Mouse (Mus musculus) CD8-positive naive resting alpha-beta T cell, adult 2 months (primary cell): ENCODE results near the gene Hoxc8.
A peak's percentile ranks its signal among the peaks of the same experiment; 100 is the strongest.

Experiments
- DNase-seq, 2 experiments: peaks; one replicate each; pipeline ENCODE4 v3.0.0; 2022; ENCODE audit warnings: low read depth in 2 of 2, low spot score in 2 of 2

Gene Hoxc8

DNA sequence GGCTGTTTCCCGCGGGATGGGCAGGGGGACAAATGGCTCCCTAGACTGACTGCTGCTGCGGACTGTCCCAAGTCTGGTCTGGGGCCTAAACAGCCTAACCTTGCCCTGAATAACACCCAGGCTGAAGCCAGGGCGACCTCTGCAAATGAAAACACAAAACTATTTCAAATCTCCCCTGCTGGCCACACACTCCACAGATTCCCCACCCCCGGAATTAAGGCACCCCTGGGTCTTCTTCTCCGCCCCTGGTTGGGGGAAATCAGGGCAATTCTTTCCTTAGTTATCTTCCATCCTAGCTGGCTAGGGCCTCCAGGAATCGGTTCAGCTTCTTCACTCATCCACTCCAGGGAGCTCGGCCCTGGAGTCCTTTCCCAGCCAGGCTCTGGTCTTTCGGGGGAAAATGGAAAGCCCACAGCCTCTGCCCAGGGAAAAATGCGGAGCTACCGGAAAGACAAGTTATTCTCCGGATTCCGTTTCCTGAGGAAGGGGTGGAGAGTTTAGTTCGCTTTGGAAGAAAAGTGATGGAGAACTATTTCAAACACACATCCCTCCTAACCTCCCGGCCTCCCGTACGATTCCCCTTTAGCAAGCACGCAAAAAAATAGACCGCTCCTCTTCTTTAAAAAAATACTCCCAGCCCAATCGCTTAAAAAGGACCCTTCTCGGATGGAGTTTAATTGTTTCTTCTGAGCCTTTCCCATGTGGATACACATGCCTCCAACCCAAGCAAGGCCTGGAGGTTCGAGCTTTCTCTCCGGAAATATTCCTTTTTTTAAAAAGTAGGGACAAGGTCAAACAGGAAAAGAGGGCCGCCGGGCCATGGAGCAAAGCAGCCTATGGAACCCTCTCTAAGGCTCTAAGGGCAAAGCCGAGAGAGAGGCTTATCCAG is 25.2 kb upstream of the Hoxc8 start:
- DNase-seq: no peak

DNA sequence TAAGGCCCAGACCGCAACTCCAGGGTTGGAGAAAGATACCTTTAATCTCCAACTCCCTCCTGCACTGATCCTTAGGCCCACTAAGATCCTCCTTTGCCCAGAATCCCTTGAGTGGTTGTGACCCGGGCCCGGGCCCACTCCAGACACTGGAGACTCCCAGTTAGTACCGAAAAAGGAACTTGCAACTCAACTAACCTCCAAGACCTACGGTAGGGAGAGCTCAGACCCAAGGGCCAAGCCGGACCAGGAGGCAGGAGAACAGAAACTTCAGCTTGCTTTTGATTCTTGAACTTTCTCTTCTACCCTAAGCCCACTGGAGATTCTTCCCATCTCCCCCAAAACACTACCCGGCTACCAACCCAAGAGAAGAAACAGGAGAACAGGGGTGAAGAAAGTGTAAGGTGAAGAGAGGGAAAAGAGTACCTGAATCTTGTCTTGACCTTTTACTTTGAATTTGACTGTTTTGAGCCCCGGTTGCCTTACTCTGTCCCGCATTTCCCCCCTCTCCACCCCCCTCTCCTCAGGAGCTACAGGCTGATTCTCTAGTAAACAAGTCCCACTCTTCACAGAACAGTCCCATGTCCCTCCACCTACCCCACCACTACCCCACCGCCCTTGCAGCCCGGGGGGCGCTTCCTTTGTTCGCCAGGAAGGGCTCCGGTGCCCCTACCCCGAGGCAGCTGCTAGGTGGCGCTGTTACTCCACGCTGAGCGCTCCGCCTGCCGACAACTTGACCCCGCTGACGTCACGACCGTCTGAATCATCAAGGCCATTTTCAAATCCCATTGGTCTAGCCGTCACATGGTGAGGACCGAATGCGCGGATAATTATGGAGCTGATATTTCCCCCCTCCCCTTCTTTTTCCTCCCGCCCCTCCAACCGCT is 24.3 kb upstream of the Hoxc8 start:
- peak; percentile 53 to 71 for DNase-seq

DNA sequence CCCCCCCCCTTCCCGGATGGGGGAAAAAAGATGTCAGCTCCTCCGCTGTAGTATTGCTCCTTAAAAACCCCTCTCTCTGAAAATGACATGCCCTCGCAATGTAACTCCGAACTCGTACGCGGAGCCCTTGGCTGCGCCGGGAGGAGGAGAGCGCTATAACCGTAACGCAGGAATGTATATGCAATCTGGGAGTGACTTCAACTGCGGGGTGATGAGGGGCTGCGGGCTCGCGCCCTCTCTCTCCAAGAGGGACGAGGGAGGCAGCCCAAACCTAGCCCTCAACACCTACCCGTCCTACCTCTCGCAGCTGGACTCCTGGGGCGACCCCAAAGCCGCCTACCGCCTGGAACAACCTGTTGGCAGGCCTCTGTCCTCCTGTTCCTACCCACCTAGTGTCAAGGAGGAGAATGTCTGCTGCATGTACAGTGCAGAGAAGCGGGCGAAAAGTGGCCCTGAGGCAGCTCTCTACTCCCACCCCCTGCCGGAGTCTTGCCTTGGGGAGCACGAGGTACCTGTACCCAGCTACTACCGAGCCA is 23.6 kb upstream of the Hoxc8 start, which contains the start of gene Hoxc10:
Hoxc10 (plus strand) TSS at position 21 of the 536 bp plus-strand sequence.
- DNase-seq: no peak

DNA sequence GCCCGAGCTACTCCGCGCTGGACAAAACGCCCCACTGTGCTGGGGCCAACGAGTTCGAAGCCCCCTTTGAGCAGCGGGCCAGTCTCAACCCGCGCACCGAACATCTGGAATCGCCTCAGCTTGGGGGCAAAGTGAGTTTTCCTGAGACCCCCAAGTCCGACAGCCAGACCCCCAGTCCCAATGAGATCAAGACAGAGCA is 23.2 kb upstream of the Hoxc8 start, which contains the start of gene Hoxc5:
Hoxc5 (plus strand) TSS at position 132 of the 199 bp plus-strand sequence.
- no peak for DNase-seq

DNA sequence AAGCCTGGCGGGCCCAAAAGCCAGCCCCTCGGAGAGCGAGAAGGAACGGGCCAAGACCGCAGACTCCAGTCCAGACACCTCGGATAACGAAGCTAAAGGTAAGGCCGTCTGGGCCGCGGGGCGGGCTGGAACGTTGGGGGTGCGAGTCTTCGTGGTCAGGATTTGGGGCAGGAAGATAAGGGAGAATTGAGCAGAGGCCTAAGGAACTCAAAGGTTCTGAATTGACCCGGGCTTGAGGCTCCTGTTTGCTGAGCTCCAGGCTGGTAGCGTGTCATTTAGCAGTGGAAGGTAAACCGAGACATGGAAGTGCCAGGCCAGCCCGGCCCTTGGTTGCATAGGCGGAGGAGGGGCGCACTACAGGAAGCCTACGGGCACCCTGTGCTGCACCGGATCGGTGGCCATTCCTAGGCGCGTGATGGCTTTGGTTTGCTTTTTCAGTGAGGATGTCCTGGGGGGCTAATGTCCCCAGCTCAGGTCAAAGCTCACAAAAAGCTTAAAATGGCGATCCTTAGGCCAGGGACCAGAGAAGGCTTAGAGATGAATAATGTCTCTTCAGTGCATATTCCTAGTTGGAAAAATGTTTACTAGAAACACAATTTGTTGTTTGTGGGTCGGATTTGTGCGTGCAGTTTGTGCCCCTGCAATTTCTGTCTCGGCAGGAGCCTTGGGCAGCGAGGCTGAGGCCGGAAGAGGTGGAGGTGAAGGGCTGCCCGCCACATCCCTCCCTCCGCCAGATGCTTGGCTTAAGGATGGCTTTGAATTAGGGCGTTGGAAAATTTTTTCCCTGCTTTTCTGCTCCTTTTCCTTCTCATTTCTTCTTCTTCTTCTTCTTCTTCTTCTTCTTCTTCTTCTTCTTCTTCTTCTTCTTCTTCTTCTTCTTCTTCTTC is 22.7 kb upstream of the Hoxc8 start:
- no peak for DNase-seq

DNA sequence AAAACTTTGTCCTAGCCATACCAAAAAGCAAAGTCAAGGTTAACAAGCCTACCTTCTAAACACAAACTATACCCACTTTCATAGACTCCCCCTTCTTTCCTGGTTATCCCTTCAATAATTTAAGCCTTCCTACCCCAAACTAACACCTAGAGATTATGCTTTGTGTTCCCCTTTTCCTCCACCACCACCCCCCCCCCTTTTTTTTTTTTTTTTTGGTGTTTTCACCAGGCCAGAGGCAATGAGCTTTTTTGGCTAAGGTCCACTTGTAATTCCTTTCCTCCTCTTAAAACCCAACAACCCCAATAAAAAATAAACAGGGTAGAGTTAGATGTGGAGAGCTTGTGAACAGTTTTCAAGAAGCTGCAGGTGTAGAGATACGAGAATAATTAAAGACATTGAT is 21.1 kb upstream of the Hoxc8 start:
- DNase-seq: no peak

DNA sequence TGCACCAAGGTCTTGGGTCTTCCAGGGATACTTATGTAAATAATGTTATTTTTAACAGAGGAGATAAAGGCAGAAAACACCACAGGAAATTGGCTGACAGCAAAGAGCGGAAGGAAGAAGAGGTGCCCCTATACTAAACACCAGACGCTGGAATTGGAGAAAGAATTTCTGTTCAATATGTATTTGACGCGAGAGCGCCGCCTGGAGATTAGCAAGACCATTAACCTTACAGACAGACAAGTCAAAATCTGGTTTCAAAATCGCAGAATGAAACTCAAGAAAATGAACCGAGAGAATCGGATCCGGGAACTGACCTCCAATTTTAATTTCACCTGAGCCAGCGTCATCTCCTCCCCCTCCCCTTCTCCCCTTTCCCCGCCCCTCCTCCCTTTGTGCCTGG is 19.7 kb upstream of the Hoxc8 start:
- DNase-seq: no peak

DNA sequence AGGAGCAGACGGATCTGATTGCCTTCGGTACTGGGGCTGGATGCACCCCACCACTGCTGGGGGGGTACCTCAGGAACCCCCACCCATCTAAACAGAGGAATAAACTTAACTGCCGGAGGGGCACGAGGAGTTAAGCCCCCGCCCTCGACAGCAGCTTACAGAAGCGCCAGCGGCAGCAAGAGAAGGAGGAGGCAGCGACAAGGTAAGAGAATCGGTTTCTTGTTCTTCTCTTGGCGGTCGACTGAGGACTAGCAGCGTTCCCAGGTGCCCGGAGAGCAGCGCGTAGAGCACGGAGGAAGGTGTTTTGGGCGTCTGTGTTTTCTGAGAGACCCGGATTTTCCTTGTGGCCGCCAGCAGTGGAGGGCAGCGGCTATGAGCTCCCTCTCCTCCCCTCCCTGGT is 18.2 kb upstream of the Hoxc8 start:
- no peak for DNase-seq

DNA sequence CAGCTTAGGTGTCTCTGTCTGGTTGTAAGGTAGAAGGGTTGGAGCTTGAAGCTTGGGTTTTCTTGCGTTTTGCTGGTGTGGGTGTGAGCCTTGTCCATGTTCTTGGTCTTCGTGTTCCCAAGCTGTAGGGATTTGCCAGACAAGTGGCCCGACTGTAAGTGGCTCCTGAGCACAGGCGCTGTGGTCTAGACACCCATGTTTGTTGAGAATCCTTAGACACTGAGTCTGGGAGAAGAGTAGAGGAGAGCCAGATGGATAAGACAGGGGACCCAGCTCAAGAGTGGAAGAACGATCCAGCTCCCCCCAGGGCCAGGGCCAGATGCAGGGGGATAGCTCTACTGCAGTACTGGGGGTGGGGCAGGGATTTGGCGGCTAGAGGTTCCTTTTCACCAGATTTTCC is 17.7 kb upstream of the Hoxc8 start:
- no peak for DNase-seq

DNA sequence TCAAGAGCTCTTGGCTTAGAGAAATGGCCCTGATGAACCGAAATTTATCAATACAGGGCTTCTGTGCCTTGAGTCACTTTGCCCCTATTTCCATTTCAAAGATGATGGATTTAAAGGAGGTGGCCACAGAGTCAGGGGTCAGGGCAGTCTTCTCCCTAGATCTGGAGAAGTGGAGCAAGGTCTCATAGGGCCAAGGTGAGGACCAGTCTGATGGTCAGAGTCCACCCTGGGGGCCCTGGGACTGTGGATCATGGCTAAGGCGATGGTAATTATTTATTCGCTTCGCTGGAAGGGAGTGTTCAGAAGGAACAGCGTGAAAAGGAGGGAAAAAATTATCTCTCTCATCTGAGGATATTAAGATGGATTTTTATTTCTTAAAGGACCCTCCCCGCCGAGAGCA is 15.4 kb upstream of the Hoxc8 start:
- no peak for DNase-seq

DNA sequence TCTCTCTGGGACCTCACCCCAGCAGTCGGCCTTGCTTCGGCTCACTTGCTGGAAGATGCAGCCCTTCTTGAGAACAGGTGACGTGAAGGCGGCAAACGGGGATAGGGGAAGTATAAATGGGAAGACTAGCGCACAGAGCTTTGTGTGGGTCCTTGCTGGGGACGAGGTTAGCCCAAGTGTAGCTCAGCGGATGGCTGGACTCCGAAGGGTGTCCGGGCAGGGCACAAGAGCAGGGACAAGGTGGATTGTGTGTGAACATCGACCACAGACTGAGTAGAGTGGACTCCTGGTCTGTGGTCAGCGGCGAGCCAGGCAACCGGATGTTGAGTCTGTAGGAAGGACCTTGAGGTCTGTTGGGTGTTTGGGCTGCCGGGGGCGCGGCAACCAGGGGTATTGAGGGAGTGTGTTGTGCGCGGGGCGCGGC is 14.7 kb upstream of the Hoxc8 start:
- DNase-seq: no peak

DNA sequence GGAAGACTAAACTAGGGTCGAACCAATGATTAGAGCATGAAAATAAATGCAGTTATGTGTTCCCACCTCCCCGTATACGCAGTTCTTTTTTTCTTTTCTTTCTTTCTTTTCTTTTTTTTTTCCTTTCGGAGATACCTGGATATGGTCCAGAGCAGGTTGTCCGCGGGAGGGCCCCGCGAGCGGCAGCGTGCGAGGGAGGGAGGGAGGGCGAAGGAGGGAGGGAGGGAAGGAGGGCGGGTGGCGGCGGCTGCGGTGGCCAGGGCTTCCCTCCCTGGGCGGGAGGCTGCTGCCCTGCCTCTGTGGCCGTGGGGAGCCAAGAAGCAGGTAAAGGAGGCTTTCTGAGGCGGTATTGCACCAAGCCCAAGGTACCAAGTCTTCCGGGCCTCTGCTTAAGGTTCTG is 14.2 kb upstream of the Hoxc8 start, which contains the start of gene Hoxc9:
Hoxc9 (plus strand) TSS at position 269 of the 400 bp plus-strand sequence.
- DNase-seq: no peak

DNA sequence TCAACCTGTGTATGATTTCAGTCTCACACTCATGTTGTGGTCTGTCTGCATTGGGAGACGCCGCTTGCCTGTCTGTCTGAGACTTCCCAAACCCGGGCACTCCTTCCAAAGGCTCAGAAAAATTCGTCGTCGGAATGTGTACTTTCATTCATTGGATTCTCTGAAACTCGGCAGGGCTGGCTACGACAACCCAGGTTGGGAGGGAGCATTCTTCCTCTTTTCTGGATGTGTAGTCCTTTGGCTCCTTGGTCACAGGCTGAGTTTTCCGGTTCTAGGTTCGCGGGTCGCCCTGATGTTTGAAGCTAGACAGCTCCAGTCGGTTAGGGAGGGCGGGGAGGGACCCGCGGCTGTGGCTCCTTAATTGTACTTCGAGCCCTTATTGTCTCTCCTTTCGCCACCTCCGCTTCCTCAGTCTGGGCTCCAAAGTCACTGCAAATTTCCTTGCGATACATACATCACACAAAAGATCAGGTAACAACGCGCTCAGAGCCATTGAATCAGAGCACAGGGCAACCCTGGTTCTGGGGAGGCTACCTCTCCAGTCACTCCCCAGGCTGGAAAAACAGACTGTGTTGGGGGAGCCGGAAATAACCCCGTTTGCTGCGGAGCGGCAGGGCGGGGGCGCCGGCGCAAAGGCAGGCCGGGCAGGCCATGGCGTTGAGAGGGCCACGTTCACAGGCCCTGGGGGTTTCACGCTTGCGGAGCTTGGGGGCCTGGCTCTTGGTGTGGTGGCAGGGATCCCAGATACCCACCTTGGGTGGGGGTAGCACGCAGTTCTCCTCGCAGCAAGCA is 13.6 kb upstream of the Hoxc8 start:
- peak; percentile 31 to 44 for DNase-seq

DNA sequence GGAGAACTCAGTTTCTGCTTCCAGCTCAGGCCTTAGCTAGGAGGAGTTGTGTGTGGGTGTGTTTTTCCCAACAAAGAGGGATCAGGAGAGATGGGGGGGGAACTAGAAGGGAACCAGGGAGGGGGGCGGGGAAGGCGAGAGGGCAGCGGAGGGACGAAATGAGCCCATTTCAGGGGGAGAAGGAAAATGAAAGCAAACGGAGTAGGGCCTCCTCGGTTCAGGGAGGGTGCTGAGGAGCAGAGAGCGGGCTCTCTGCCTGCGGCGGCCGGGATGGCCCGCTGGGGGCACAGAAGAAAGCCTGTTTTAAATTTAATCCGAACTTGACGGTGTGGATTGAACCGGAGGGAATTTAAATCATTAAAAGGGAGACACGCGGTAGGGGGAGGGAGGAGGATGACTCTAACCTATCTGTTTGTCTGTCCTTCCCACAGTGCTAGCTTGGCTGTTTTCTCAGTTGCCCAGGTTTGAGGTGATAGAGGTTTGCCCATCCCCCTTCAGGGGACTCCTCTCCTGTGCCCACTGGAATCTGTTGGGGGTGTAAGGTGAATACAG is 12.9 kb upstream of the Hoxc8 start:
- DNase-seq: no peak

DNA sequence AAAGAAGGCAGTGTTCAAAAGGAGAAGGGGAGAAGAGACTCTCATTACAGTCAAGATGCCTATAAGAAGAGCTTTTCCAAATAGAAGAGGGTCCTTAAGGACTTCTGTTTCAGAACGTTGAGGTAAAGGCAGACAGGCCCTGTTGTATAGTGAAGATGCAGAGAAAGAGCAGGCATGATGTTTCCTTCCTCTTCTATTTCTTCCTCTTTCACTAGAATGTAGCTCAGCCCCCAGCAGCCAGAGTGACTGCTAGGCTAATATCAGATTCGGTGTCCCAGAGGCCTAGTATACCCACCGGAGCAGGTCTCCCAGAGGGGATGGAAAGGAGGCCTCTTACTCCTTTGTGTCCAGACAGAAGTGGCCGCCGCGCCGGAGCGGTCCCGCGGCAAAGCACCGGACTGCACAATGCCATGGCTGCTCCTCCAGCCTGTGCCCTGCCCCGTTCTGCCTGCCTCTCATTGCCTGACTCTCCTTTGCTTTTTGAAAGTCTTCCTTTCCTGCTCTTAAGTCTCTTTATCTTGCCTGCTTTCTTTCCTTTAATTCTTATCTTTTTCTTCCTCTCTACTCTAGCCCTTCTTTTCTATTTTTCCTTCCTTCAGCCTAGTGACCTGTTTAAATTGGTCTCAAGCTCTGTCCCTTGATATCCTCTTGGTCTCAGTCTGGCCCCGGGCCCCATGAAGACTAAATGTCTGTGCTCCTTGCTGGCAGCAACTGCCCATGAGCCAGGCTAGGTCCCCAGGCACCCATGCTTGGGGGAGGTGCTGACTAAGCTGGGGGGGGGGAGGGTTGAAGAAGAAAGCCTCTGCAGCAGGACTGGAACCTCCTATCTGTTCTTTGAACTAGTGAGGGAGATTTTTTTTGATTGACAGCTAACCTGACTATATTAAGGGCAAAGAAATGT is 11.5 kb upstream of the Hoxc8 start:
- DNase-seq: no peak

DNA sequence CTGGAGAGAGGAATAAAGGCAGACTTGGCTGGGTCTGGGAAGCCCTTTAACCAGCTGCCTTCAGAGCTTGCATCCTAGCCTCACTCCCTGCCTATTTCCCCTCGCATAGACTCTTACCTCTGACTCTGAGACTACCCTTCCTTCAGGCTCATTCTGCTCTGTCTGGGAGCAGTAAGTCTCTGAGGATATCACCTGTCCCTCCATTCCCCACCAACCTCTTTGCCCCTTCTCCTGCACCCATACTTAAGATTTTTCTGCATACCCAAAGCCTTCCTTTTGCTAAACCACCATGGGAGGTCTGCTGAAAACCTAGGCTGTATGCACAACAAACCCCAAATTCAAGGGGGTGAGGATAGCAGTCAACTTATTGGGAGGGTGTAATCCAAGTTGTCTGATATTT is 10.5 kb upstream of the Hoxc8 start:
- DNase-seq: no peak

DNA sequence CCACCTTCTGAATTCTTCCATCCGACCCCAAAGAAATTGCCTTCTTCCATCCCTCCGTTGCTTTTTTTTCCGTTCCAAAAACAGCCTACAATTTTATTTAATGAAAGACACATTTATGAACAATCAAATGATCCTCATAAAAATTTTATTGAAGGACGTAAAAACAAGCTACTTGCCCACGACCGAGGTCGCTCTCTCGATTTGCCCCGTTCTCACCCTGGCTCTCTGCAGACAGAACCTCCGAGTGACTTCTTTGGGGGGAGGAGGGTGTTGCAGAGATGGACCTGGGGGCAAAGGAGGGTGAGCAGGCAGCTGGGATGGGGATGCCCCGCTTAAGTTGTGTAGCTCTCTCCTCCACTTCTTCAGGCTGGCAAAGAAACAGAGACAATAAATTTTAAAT is 10.1 kb upstream of the Hoxc8 start:
- no peak for DNase-seq

DNA sequence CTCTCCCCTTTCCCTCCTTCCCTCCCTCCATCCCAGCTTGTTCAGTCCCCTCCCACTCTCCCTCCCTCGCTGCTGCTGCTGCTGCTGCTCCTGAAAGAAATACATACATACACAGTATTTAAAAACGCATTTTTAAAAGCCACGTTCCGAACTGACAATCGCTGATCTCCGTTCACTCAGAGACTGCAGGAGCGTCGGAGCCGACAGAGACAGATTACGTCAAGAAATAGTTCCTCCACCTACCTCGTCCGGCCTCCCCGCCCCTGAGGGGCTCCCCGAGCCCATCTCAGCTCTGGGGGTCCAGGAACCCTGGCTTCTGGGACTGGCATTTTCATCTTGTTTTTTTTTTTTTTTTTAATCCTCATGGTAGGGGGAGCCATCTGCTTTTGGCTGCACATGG is 9.5 kb upstream of the Hoxc8 start:
- DNase-seq: no peak
